Mouse (Mus musculus) forebrain, embryonic 12.5 days (tissue): ENCODE data around the gene Agbl3. TPM values are rescaled to one million over a fixed set of nuclear protein-coding genes. Genes with fewer than 3 reads are reported as not detected.
A peak's percentile ranks its signal among the peaks of the same experiment; 100 is the strongest.

Experiments used
- ATAC-seq: fragments of 200-750 bp; cut with Nextera tagmentation; 2 replicates; pipeline ENCODE4 v1.8.0; 2017; ENCODE audit warnings: moderate TSS enrichment; ENCODE audit not compliant: low FRiP score
- H3K27ac ChIP-seq: fragments of 300-500 bp; sonication (generic); 2 replicates; pipeline ENCODE4 v1.5.1; 2016; ENCODE audit warnings: mild to moderate bottlenecking
- H3K27me3 ChIP-seq: fragments of 300-500 bp; sonication (generic); 2 replicates; pipeline ENCODE4 v1.6.1; 2016; ENCODE audit warnings: mild to moderate bottlenecking
- H3K36me3 ChIP-seq: fragments of 300-500 bp; sonication (generic); replicated peaks from 2 replicates; pipeline ENCODE4 v1.6.1; 2016; ENCODE audit warnings: mild to moderate bottlenecking
- H3K4me1 ChIP-seq: fragments of 300-500 bp; sonication (generic); 2 replicates; pipeline ENCODE4 v1.6.1; 2016
- H3K4me2 ChIP-seq: fragments of 300-500 bp; sonication (generic); 2 replicates; pipeline ENCODE4 v1.6.1; 2016; ENCODE audit warnings: mild to moderate bottlenecking, moderate library complexity
- H3K4me3 ChIP-seq: fragments of 300-500 bp; sonication (generic); replicated peaks from 2 replicates; pipeline ENCODE4 v1.5.1; 2016; ENCODE audit warnings: mild to moderate bottlenecking
- H3K9ac ChIP-seq: fragments of 300-500 bp; sonication (generic); 2 replicates; pipeline ENCODE4 v1.6.1; 2016; ENCODE audit warnings: mild to moderate bottlenecking
- H3K9me3 ChIP-seq: fragments of 300-500 bp; sonication (generic); 2 replicates; pipeline ENCODE4 v1.6.1; 2016
- WGBS: fragments of 180-500 bp; shearing (Covaris S2); methylation state at CpG from one replicate; pipeline ENCODE4 v1.1.7; 2016; 5-methylcytosine and 5-hydroxymethylcytosine counted together
- polyA plus RNA-seq: library from polyadenylated mRNA; unstranded; fragments of >200 nt; fragmentation: Nextera tagmentation; extraction: Ambion mirVana; gene quantifications from 2 replicates; pipeline ENCODE4 v1.2.1, GENCODE M21; 2016

Agbl3 gene
- 5.2 and 6.3 TPM in 2 replicates for polyA plus RNA-seq

DNA sequence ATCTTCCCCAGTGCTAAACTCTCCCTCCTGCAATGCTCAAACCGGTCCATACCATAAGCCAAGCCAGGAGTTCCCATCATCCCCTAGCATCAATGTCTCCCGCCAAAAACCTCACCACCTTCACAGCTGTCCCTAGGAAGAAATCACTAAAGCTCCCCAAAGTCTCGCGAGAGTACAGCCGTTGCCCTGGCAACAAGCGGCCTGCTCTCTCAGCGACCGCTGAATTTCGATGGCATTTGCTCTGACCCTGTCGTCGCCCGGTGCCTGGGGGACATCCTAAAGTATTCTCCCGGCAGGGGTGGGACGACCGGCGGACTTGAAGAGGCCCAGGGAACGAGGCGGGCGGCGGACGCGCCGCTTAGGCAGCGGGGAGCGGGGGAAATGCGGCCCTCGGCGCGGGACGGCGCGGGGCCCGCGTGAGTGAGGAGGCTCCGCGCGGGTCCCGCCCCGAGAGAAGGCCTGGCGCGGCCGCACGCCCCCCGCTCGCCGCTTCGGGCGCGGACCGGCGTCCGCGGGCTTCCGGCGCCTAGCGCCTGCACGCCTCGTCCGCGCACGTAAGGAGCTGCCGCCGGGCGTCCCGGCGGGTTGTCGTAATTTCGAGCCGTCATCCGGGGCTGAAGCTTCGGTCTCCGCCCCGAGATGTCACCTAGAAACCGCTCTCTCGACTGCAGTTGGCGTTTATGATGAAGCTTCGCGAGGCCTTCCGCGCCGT is at the start of gene Agbl3:
Agbl3 (plus strand) TSS at position 202 of the 712 bp plus-strand sequence.
- Histone ChIP-seq H3K4me3 (peak within 1 kb of the TSS; percentile 69), H3K36me3 (no peaks in the 10 kb centered on the region), H3K9ac (peak within 1 kb of the TSS; percentile 89), H3K9me3 (no peaks in the 10 kb centered on the region), H3K4me2 (peak within 1 kb of the TSS; percentile 76), H3K27ac (peak within 1 kb of the TSS; percentile 96), H3K27me3 (no peaks in the 10 kb centered on the region; the same call in 1 of the 2 replicates), H3K4me1 (0 out of 2 replicates have a peak, but pooled peaks cover 5% of the 10 kb centered on the region)
- ATAC-seq: peak; percentile 95
- under 1% methylated on average over 80 of the region's 81 CpGs for WGBS

DNA sequence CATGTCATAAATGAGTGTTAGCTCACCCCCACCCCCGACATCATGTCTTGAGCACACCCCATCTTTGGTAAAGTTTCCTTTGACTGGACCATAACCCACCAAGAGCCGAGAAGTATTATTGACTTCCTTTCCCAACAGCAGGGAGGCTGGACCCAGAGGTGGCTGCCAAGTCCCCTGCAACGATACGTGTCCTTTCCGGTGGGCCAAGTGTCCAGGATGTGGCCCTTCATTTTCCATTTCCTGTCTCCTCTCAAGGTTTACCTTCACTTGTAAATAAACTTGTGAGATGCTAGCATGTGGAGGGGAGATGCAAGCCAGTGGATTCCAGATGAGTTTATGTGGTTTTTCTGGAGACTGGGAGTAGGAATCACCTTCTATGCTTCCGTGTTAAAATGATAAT is 49.2 kb upstream of the Agbl3 start:
- Histone ChIP-seq H3K27ac (no peak overlapping the region), H3K4me1 (peaks cover 13% of the 10 kb centered on the region), H3K4me3 (no peak overlapping the region), H3K9ac (no peak overlapping the region), H3K36me3 (no peaks in the 10 kb centered on the region), H3K9me3 (no peaks in the 10 kb centered on the region), H3K27me3 (no peaks in the 10 kb centered on the region), H3K4me2 (no peak overlapping the region)
- 85% methylated on average over 6 of the region's 6 CpGs for WGBS
- ATAC-seq: no peak

DNA sequence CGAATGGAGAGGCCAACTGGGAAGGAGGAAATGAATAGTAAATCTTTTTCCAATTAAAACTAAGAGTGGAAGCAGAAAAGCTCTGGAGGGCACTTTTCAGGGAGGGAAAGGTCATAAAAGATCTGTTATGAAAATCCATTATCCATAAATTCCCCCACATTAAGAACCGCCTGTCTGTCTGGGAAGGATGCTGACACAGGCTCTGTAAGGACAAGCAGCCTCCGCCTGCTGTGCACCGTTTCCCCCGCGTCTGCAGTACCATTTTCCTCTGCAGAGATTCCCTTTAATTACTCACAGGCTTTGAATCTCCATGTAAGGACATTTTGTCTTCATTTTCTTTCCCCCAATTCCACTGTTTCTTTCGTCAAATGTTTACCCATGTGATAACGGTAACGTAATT is 48.7 kb upstream of the Agbl3 start:
- H3K4me2 ChIP-seq: no peak overlapping the region
- H3K9me3 ChIP-seq: no peaks in the 10 kb centered on the region
- peaks cover 8% of the 10 kb centered on the region for H3K4me1 ChIP-seq
- no peaks in the 10 kb centered on the region for H3K27me3 ChIP-seq
- H3K27ac ChIP-seq: no peak overlapping the region
- WGBS: 79% methylated on average over 9 of the region's 9 CpGs
- H3K36me3 ChIP-seq: no peaks in the 10 kb centered on the region
- H3K9ac ChIP-seq: no peak overlapping the region
- no peak for ATAC-seq
- H3K4me3 ChIP-seq: no peak overlapping the region

DNA sequence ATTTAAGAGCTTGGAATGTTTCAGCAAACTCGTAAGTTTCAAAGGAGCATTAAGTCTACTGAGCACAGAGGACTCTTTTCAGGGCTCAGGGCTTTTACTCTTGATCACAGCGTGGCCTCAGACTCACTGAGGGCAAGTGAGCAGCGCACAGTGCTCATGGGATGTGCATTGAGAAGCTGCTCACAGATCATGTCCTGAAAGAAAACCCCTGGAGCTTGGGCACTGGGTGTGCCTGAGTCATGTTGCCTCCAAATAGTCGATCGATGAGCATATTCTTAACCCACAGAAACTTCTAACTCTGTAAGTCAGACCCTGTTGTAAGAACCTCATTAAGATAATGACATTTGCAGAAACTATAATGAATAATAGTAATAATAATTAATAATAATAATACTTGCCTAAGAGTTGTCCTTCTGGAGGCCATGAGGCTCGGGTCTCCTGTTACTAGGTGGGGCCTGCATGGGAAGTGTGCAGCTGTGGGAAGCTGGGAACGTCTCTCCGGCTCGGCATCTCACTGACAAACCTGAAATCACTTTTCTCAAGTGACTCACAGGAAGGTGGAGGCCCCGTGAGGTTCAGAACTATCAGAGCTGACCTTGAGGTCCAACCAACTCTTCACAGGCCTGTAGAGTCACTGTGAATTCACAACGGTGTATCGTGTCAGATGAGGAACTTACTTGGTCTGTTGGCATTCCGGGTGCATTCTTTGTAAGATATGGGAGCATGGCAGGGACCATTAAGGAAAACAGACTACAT is 45.1 kb upstream of the Agbl3 start:
- H3K9me3 ChIP-seq: no peaks in the 10 kb centered on the region
- WGBS: 82% methylated on average over 13 of the region's 13 CpGs
- ATAC-seq: no peak

DNA sequence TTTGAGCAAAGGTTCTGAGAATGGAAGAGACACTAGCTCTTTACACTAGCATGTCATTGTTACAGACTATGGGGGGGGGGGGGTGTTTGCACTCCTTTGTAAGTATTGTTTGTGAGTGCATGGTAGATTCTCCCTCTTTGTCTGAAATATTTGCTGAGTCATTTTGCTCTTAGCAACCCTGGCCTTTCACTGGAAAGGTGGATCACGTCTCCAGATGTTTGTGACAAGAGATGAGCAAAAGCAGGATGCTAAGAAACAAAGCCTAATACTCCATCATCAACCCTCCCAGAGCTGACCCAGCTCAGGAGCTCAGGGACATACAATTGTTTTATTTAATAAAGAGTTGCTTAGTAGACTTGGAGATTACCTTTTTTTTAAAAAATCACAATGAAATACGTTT is 43.3 kb upstream of the Agbl3 start:
- 62% methylated on average over 2 of the region's 2 CpGs for WGBS
- Histone ChIP-seq H3K9ac (no peak overlapping the region), H3K9me3 (no peaks in the 10 kb centered on the region), H3K27ac (no peak overlapping the region), H3K27me3 (no peaks in the 10 kb centered on the region), H3K4me1 (no peaks in the 10 kb centered on the region), H3K4me2 (no peak overlapping the region), H3K36me3 (no peaks in the 10 kb centered on the region), H3K4me3 (no peak overlapping the region)
- ATAC-seq: no peak

More for the DNA sequence above, 45.1 kb upstream of the Agbl3 start:
- Histone ChIP-seq H3K27ac (no peak overlapping the region), H3K27me3 (no peaks in the 10 kb centered on the region), H3K4me2 (no peak overlapping the region), H3K36me3 (no peaks in the 10 kb centered on the region), H3K9ac (no peak overlapping the region), H3K4me1 (no peaks in the 10 kb centered on the region), H3K4me3 (no peak overlapping the region)

DNA sequence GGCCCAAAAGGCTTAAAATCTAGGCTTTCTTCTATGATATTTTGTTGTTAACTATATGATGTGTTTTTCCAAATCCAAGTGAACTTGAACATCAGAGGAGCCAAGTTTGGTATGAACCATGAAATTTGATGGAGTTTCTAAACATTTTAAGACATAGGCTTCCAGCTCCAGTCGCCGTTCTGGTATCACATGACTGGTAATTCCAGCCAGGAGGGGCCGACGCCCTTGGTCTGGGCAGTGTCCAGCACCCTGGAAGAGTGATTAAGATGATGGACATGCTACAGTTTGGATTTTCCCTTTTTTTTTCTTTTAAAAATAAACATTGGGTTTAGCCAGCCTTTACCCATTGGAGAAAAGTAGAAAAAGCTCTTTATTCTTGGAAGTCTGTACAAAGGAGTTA is 36.3 kb upstream of the Agbl3 start:
- Histone ChIP-seq H3K36me3 (0 out of 2 replicates have a peak, but pooled peaks cover 11% of the 10 kb centered on the region), H3K4me3 (no peak overlapping the region), H3K27ac (no peak overlapping the region), H3K9ac (no peak overlapping the region), H3K4me1 (no peaks in the 10 kb centered on the region), H3K27me3 (no peaks in the 10 kb centered on the region), H3K4me2 (no peak overlapping the region), H3K9me3 (no peaks in the 10 kb centered on the region)
- WGBS: 96% methylated on average over 4 of the region's 4 CpGs
- no peak for ATAC-seq

DNA sequence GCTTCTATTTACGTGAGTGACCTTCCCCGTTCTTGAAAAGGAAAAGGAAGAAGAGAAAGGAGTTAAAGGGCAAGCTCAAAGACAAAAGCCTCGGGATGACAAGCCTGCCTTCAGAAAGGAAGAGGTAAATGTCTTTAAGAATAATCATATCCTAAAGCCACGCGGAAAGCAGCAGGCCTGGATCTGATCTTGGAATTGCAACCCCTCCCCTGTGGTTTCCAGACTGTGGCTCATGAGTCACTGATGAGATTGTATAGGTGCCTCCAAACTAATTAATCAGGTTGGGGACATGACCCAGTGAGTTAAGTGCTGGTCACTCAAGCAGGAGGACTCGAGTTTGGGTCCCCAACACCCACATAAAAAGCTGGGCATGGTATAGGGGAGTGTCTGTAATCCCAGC is 32.4 kb upstream of the Agbl3 start:
- Histone ChIP-seq H3K9ac (no peak overlapping the region), H3K4me1 (no peaks in the 10 kb centered on the region; the same call in 1 of the 2 replicates), H3K36me3 (peaks cover 11% of the 10 kb centered on the region; the same call in 1 of the 2 replicates), H3K4me3 (no peak overlapping the region), H3K27ac (no peak overlapping the region), H3K27me3 (no peaks in the 10 kb centered on the region), H3K4me2 (no peak overlapping the region), H3K9me3 (no peaks in the 10 kb centered on the region)
- no peak for ATAC-seq
- 77% methylated on average over 6 of the region's 6 CpGs for WGBS

DNA sequence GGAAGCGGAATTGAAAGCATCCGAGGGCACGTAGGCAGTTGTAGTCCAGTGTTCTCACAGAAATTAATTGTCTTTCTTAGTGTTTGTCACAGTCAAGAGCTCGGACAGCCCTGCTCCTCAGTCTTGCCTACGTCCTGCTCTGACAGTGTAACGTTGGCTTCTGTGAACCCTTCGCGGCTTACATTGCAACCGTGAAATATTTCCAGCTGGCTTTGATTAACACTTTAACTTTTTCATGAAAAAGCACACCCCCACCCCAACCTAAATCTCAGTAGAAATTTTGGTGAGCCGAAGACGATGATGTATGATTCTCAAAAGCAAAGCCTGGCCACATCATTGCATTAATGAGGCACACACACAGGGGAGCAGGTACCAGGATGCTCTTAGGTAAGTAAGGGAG is 31.7 kb upstream of the Agbl3 start:
- H3K4me3 ChIP-seq: no peak overlapping the region
- no peak overlapping the region for H3K9ac ChIP-seq
- H3K27me3 ChIP-seq: no peaks in the 10 kb centered on the region
- no peaks in the 10 kb centered on the region for H3K9me3 ChIP-seq
- H3K36me3 ChIP-seq: peaks cover 11% of the 10 kb centered on the region; the same call in 1 of the 2 replicates
- no peak overlapping the region for H3K27ac ChIP-seq
- no peaks in the 10 kb centered on the region; the same call in 1 of the 2 replicates for H3K4me1 ChIP-seq
- ATAC-seq: no peak
- 88% methylated on average over 11 of the region's 11 CpGs for WGBS
- no peak overlapping the region for H3K4me2 ChIP-seq

DNA sequence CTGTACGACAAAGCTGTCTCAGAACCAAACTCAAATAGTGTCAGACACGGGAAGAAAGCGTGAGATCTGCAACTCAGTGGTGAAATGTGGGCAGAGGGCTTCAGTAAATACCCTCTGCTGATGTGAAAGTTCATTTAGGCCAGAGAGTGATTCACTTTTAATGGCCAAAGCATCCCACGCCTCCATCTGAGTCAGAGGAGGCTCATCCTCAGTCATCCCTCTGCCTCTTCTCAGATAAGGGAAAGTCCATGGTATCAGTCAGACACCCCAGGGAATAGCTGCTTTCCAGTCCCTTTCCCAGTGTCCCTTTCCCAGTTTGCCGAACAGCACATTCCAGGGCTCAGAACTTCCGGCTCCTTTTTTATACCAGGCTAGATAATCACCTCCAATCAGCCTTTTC is 30.7 kb upstream of the Agbl3 start:
- Histone ChIP-seq H3K4me1 (no peaks in the 10 kb centered on the region; the same call in 1 of the 2 replicates), H3K27me3 (no peaks in the 10 kb centered on the region), H3K4me2 (no peak overlapping the region), H3K27ac (no peak overlapping the region), H3K9me3 (no peaks in the 10 kb centered on the region), H3K9ac (no peak overlapping the region), H3K36me3 (peaks cover 11% of the 10 kb centered on the region; the same call in 1 of the 2 replicates), H3K4me3 (no peak overlapping the region)
- 87% methylated on average over 6 of the region's 6 CpGs for WGBS
- no peak for ATAC-seq

DNA sequence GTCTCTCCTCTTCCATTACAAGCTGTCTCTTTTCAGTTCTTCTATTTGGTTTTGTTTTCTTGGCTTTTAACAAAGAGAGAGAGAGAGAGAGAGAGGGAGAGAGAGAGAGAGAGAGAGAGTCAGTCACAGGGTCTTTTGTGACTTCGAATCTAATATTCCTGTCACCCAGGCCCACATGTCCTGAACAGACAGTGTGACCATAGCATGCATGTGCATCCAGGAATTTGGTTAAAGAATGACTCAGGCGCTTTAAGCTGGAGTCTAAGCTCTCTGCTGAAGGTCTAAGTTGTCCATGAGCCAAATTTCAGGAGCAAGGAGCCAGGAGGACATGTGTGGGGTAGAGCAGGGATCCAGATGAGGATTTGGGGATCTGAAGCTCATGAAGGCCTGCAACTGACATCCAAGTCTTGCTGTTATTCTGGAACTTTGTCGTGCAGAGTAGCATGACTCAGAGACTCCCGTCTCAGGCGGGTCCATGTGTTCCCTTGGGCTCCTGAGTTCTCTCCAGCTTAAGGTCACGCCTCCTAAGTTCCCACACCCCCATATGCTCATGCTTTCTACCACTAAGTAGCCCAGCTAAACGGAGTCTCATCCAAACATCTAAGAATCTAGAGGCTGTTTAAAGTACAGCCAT is 29.6 kb upstream of the Agbl3 start:
- Histone ChIP-seq H3K4me1 (no peaks in the 10 kb centered on the region; the same call in 1 of the 2 replicates), H3K27ac (no peak overlapping the region), H3K4me3 (no peak overlapping the region), H3K9ac (no peak overlapping the region), H3K4me2 (no peak overlapping the region), H3K36me3 (peaks cover 13% of the 10 kb centered on the region; the same call in 1 of the 2 replicates), H3K9me3 (no peaks in the 10 kb centered on the region), H3K27me3 (no peaks in the 10 kb centered on the region)
- ATAC-seq: no peak
- WGBS: 88% methylated on average over 7 of the region's 7 CpGs

DNA sequence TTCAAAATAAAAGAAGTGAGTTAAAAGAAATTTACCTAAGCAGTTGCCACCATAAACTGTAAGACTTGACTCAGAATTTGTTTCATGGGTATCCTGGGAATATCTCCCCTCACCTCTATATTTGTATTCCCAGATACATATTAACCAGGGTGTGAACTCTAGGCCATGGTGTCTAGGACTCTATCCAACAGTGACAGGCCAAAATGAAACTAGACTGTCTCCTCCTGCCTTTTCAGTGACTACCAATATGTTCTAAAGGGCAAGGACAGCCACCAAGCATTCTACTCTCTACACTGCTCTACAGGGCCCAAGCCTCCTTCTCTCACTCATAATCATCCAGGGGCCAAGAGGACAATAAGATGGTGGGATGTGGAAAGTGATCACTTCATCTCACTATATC is 28.6 kb upstream of the Agbl3 start:
- ATAC-seq: no peak
- Histone ChIP-seq H3K4me2 (no peak overlapping the region), H3K27ac (no peak overlapping the region), H3K9me3 (no peaks in the 10 kb centered on the region), H3K9ac (no peak overlapping the region), H3K4me1 (no peaks in the 10 kb centered on the region; the same call in 1 of the 2 replicates), H3K4me3 (no peak overlapping the region), H3K36me3 (peaks cover 10% of the 10 kb centered on the region; the same call in 1 of the 2 replicates), H3K27me3 (no peaks in the 10 kb centered on the region)

DNA sequence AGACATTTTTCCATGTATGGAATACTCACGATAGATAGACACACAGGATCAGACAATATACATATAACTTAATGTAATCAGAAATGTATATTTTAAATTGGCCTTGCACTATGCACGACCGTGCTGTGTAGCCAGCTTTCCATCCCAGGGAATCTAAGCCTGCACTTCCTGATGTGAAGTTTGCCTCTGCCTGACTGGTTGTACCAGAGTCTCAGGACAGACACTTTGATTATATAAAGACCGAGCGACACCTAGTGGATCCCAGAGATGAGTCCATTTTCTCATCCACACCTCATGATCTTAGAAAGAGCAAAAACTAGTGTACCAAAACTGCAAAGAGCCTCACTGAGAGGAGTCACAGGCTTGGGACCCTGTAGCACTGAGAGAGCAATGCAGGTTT is 25.8 kb upstream of the Agbl3 start:
- Histone ChIP-seq H3K27ac (no peak overlapping the region), H3K27me3 (no peaks in the 10 kb centered on the region), H3K4me1 (no peaks in the 10 kb centered on the region; the same call in 1 of the 2 replicates), H3K4me2 (no peak overlapping the region), H3K4me3 (no peak overlapping the region), H3K36me3 (peaks cover 27% of the 10 kb centered on the region), H3K9ac (no peak overlapping the region), H3K9me3 (no peaks in the 10 kb centered on the region)
- 39% methylated on average over 5 of the region's 5 CpGs for WGBS
- no peak for ATAC-seq
